Mouse (Mus musculus) cerebellum, adult 18-20 months (tissue): ENCODE data around the gene Bmpr1b.
"Not testable (repeated sequence)": the region's sequence is repeated elsewhere in the genome, so short reads cannot be mapped to it uniquely, and the experiment has no call there.

Source experiments
- DNase-seq, 2 experiments: peaks; one replicate each; pipeline ENCODE4 v3.0.0; 2021

Gene Bmpr1b

GRCm38 (mm10) chr3:142168863-142169521, at the start of gene Bmpr1b:
Bmpr1b (minus strand) TSS chr3:142169425.
- peak; percentile 12 to 13 for DNase-seq

DNA sequence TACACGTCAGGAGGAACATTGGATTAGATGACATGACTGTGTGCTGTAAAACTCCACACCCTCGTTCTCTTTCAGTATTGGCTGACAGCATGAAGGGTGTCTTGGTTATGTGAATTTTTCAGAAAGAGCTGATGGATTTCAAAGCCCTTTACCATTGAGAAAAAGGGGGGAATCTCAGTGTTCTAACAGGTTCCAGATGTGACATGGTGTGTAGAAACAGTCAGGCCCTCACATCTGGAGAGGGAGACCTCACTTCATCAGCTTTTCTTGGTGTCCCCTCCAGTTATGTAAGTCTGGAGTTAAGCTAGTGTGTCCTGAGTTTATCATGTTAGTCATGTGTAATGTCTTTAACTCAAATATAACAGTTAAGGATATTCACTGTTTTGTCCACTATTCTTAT, 43.6 kb upstream of the Bmpr1b start:
- DNase-seq, result no peak

DNA sequence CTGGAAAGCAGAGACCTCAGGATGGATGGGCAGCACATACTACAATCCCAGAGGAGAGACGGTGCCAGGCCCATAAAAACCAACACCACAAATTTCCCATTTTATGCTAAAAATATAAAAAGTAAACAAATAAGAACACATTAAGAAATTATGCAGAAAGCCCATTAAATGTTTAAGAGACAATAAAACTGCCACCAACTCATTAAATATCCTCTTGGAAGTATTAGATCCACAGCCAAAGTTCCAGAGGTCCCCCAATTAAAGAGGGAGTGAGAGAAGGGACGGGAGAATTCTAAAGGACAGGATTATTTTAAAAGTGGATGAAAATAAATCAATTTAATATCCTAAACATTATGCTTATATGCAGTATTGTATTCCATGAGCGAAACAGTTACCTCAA, 43.0 kb upstream of the Bmpr1b start:
- DNase-seq, result no peak

DNA sequence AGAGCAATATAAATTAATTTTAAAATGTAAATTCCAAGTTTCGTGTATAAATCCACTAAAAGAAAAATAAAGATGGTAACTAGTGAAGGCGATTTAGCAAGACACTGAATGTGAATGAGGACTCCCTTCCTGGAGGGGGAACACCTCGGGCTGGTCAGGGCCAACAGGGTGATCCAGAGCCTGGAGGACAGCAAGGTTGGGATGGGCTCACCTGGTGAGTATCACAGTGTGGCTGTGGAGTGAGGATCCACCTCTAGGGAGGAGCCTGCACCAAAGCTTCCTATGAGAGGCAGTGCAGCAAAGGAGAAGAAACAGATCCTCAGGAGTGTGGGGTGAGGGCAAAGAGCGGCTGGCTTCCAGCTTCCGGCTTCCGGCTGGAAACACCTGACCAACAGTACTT, 40.8 kb upstream of the Bmpr1b start:
- DNase-seq, result no peak

GRCm38 (mm10) chr3:142209057-142209456, 39.8 kb upstream of the Bmpr1b start:
- DNase-seq, result no peak

- no peak for DNase-seq
Observed at GRCm38 (mm10) chr3:142207488-142207887, 38.3 kb upstream of the Bmpr1b start.

DNA sequence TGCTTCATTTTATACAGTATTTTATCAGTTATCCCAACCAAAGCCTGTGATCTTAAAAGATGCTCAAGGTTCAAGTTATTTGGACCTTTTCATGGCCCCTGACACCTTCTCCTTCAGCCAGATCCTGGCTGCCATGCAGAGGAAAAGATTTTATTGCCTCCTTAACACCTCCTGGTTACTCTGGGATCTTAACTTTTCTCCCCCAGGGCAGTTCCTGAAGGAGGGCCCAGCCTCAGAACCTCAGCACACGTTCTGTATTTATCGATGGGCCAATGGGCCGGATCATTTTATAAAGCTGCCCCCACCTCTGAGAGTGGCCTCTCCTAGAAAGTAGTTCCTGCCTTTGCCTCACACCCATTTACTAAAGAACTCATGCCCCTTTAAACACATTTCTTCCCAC, 37.1 kb upstream of the Bmpr1b start:
- no peak for DNase-seq

- no peak for DNase-seq
Observed at GRCm38 (mm10) chr3:142196142-142196541, 26.9 kb upstream of the Bmpr1b start.

GRCm38 (mm10) chr3:142191627-142192026, 22.4 kb upstream of the Bmpr1b start:
- DNase-seq, result not testable (repeated sequence)

- DNase-seq, result no peak
Observed at GRCm38 (mm10) chr3:142186551-142186950, 17.3 kb upstream of the Bmpr1b start.

DNA sequence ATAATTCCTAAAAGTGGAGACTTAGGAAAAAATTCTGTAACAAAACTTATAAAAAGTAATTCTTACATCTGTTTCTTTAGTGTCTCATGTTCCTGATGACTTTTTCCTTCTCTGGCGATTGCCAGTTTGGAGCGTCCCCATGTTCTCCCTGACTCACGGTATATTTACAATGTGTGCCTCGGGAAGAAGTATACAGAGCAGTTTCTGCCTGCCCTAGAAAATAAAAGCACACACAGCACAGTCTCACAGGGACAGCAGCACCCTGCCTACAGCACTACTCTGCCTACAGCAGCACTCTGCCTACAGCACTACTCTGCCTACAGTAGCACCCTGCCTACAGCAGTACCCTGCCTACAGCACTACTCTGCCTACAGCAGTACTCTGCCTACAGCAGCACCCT, 4.8 kb upstream of the Bmpr1b start:
- no peak for DNase-seq

DNA sequence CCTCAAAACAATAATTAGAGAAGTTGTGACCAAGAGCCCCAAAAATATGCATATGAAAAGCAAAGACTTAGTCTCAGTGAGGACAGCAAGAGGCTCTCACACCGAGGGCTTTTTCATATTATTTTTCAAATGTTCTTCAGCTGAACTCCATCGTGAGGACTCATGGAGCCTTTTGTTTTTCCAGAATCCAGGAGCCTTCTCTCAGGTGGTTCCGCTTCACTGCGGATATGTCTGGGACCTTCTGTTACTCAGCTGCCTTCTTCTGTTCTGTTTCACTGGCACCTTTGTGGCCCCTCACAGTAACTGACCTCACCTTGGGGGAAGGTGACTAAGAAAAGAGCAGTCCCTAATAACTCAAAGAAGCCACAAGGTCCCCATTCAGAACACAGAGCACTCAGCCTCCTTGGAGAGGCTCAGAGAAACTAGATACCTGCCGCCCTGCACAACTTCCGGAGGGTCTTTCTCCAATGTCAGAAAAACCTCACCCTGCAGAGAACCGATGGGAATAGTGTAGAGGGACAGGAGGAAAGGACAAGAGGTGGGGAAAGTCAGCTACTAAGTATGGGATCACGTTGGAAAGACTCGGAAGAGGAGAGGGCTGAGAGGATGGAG, 868 bp downstream of the Bmpr1b start:
- no peak for DNase-seq

- no peak for DNase-seq
Observed at GRCm38 (mm10) chr3:142164981-142165380, 4.2 kb downstream of the Bmpr1b start.

GRCm38 (mm10) chr3:142163896-142164295, 5.3 kb downstream of the Bmpr1b start:
- DNase-seq, result no peak

GRCm38 (mm10) chr3:142161405-142161804, 7.8 kb downstream of the Bmpr1b start:
- no peak for DNase-seq

GRCm38 (mm10) chr3:142151980-142152379, 17.2 kb downstream of the Bmpr1b start:
- DNase-seq, result no peak

DNA sequence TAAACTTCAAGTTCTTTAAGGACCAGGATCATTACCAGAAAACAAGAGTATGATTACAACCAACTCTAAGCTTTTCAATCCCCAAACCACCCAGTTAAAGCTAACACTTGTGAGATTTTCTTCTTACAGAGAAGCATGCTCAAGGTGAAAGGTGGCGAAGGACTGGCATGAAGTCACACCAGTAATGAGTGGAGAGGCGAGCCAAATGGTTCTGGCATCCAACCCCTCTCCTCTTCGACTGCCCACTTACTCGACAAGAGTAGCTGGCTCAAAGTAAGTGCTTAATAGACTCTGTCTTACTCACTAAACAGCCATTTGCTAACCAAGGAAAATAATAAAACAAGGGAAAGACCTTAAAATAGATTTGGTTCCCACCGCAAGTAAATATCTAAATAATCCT, 30.4 kb downstream of the Bmpr1b start:
- no peak for DNase-seq

DNA sequence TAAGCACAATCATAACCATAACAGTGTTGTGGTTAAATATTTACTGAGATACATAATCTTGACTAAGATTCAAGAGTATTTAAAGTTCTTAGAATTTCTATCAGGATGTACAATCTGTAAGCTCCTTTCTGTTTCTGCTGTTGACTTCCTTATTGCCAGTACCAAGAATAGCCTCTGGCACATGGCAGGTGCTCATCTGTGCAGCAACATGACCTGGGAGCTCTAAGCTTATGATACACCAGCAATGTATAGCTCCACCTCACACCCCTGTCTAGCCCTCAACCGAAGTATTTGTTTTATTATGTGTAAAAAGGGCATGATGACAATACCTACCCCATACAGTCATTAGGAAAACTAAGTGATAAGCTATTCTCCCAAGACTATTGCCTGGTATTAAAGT, 42.8 kb downstream of the Bmpr1b start:
- no peak for DNase-seq

GRCm38 (mm10) chr3:142125556-142125955, 43.7 kb downstream of the Bmpr1b start:
- DNase-seq, result no peak

GRCm38 (mm10) chr3:142124255-142124654, 45.0 kb downstream of the Bmpr1b start:
- DNase-seq, result no peak

- no peak for DNase-seq
Observed at GRCm38 (mm10) chr3:142122376-142122775, 46.8 kb downstream of the Bmpr1b start.

- no peak for DNase-seq
Observed at GRCm38 (mm10) chr3:142120795-142121194, 48.4 kb downstream of the Bmpr1b start.

GRCm38 (mm10) chr3:142114762-142115316, 54.4 kb downstream of the Bmpr1b start:
- DNase-seq, result no peak

DNA sequence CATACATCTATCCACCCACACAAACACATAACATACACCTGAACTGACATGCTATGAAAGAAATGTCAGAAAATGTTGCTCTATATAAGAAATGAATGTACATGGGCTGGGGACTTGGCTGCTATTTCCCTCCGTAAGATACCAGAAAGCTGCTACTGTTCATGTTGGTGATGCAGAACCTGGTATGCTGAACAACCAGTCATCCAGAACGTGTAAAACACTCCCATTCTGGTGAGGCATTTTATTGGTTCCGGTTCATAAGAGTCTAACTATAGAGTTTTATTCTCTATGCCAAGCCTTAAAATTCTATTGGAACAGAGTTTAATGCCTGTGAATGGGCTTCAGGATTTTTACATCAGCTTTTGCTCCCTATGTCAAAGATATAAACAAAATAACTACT, 55.0 kb downstream of the Bmpr1b start:
- DNase-seq, result no peak

DNA sequence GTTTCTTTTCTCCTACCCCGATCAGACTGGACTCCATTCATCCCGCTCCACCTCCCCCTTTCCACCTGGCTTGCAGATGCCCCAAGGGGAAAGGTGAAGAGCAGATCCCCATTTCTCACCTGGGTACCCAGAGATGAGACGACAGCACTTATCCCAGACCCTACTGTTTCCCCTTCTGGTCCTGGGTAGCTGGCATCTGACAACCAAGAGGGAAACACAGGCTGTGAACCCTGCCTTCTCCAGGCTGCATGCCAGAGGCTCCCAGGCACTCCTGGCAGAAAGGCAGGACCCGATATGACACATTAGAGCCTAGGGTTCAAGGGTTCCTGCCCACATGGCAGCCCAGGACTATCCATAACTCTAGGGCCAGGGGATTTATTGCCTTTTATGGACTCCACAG, 56.0 kb downstream of the Bmpr1b start:
- DNase-seq, result no peak
